ENCODE assay signal across 21 mouse cellular contexts in the genomic region with DNA sequence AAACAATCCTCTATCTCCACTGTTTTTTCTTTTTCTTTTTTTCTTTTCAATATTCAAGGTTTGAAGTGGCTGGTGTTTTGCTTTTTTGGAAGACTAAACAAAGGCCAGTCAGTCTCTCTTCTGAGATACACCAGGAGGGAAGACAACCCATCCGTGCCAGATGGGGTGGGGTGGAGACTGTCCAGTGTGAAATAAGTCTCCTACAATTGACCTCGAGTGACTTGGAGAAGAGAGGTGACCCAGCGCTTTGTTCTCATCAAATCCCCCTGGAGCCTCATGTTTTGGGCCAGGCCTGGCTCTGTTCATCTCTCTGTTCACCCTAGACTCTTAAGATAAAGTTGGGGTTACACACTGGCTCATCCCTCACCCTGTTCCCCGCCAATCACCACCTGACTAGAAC.
DNase-seq lines count a peak whose midpoint lies in the region; ATAC-seq lines count a peak whose summit lies in the region.
"Had no signal": no experiment of that assay in that cellular context is flagged by ENCODE, and none has a peak within 500 bp of the region (broad histone marks: within the 10 kb centered on the region; RNA-seq: fewer than 3 reads in every experiment).

No protein-coding gene starts in this region.

- no peak for ATAC-seq in heart, embryonic 12.5 days (ENCODE audit: insufficient number of reproducible peaks, low FRiP score)
- ATAC-seq: activated CD4-positive, CD25-positive, alpha-beta regulatory T cell, adult 4 months; CD4-positive, CD25-positive, alpha-beta regulatory T cell, adult 4 months; Patski had no signal

- no peaks in the 10 kb centered on the region for H3K36me3 ChIP-seq in heart, embryonic 12.5 days
- H3K36me3 ChIP-seq: G1E had no signal

- WGBS in heart, embryonic 12.5 days = 64% methylated on average over 4 of the region's 4 CpGs

- H3K27ac ChIP-seq in heart, embryonic 12.5 days (ENCODE audit: poor library complexity, severe bottlenecking) = no peak overlapping the region

- no peak overlapping the region for H3K9ac ChIP-seq in heart, embryonic 12.5 days

- H3K4me1 ChIP-seq in heart, embryonic 12.5 days (replicated peaks) = no peaks in the 10 kb centered on the region

- H3K27me3 ChIP-seq in heart, embryonic 12.5 days (replicated peaks) = no peaks in the 10 kb centered on the region
- H3K27me3 ChIP-seq: CH12.LX had no signal

- no peaks in the 10 kb centered on the region for H3K9me3 ChIP-seq in heart, embryonic 12.5 days (replicated peaks)
- H3K9me3 ChIP-seq: G1E had no signal

- peak; percentile 28 for DNase-seq in heart, adult 11 months
- DNase-seq in ovary, adult 18-20 months (ENCODE audit: low spot score) = peak; percentile 83
- no peak for DNase-seq in ovary, postnatal 14 days (ENCODE audit: low spot score)
- peak; percentile 65 for DNase-seq in ovary, postnatal 36 days (ENCODE audit: low spot score)
- no peak for DNase-seq in ovary, postnatal 10 days (ENCODE audit: low spot score)
- DNase-seq: adrenal gland, adult 2 months; adrenal gland, adult 8-10 months; adrenal gland, postnatal 10 days; adrenal gland, postnatal 14 days; adrenal gland, postnatal 25 days; adrenal gland, postnatal 36 days; B cell, adult 2 months; cerebellum, adult 11 months; cerebellum, adult 11-12 months; cerebellum, adult 18-20 months had no signal

- H3K4me3 ChIP-seq in heart, embryonic 12.5 days = no peak overlapping the region

- no peak overlapping the region for H3K4me2 ChIP-seq in heart, embryonic 12.5 days

Comparison
In these comparisons a context has a peak if more than half of its experiments do, and no peak if none do; other contexts are left out.
1. DNase-seq: peak in heart, adult 11 months (single experiment), ovary, adult 18-20 months (single experiment) and ovary, postnatal 36 days (single experiment); none in ovary, postnatal 14 days (single experiment) and ovary, postnatal 10 days (single experiment).